Mouse (Mus musculus) stomach, embryonic 15.5 days (tissue): Measurements from ENCODE around the gene 1700013F07Rik. TPM values are rescaled to one million over a fixed set of nuclear protein-coding genes. Genes with fewer than 3 reads are reported as not detected.
A peak's percentile ranks its signal among the peaks of the same experiment; 100 is the strongest.
"Not testable (repeated sequence)": the region's sequence is repeated elsewhere in the genome, so short reads cannot be mapped to it uniquely, and the experiment has no call there.

Experiments used
- ATAC-seq: fragments of 200-750 bp; cut with Nextera tagmentation; 2 replicates; pipeline ENCODE4 v1.8.0; 2017; ENCODE audit warnings: low read depth, moderate number of reproducible peaks, moderate TSS enrichment; ENCODE audit not compliant: insufficient read depth, low FRiP score
- H3K27ac ChIP-seq: fragments of 300-500 bp; sonication (generic); 2 replicates; pipeline ENCODE4 v1.5.1; 2015; ENCODE audit warnings: mild to moderate bottlenecking, inconsistent platforms
- H3K27me3 ChIP-seq: fragments of 300-500 bp; sonication (generic); replicated peaks from 2 replicates; pipeline ENCODE4 v1.6.1; 2015; ENCODE audit warnings: inconsistent platforms
- H3K36me3 ChIP-seq: fragments of 300-500 bp; sonication (generic); 2 replicates; pipeline ENCODE4 v1.6.1; 2015; ENCODE audit warnings: inconsistent platforms
- H3K4me1 ChIP-seq: fragments of 300-500 bp; sonication (generic); 2 replicates; pipeline ENCODE4 v1.6.1; 2015; ENCODE audit warnings: inconsistent platforms
- H3K4me2 ChIP-seq: fragments of 300-500 bp; sonication (generic); 2 replicates; pipeline ENCODE4 v1.6.1; 2015; ENCODE audit warnings: mild to moderate bottlenecking, inconsistent platforms
- H3K4me3 ChIP-seq: fragments of 300-500 bp; sonication (generic); replicated peaks from 2 replicates; pipeline ENCODE4 v1.5.1; 2015; ENCODE audit warnings: inconsistent platforms
- H3K9ac ChIP-seq: fragments of 300-500 bp; sonication (generic); 2 replicates; pipeline ENCODE4 v1.6.1; 2015; ENCODE audit warnings: inconsistent platforms
- H3K9me3 ChIP-seq: fragments of 300-500 bp; sonication (generic); 2 replicates; pipeline ENCODE4 v1.6.1; 2016; ENCODE audit warnings: inconsistent platforms
- WGBS: fragments of 180-500 bp; shearing (Covaris S2); methylation state at CpG from one replicate; pipeline ENCODE4 v1.1.7; 2015; 5-methylcytosine and 5-hydroxymethylcytosine counted together
- polyA plus RNA-seq: library from polyadenylated mRNA; unstranded; fragments of >200 nt; fragmentation: Nextera tagmentation; extraction: Ambion mirVana; gene quantifications from 2 replicates; pipeline ENCODE4 v1.2.1, GENCODE M21; 2015

1700013F07Rik gene
- 0.41 and 0.46 TPM in 2 replicates for polyA plus RNA-seq

DNA sequence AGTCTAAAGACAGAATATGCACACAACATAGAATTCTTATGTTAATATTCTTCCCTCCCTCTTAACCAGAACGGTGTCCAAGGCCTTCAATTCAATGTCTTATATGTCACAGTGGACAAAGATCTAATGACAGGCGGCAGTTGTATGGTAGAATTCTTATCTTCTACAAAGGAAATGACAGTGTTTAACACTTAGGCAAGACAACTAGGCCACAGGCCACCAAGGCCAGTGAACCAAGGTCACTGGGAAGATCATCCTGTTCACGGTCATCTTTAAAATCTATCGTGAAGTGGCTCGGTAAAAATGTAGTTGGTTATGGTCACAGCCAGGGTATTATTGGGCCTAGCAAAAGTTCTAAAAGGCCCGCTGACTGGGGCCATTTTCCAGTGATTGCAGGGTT is at the start of gene 1700013F07Rik:
1700013F07Rik (plus strand) TSS at position 200 of the 400 bp plus-strand sequence.
- WGBS, result 74% methylated on average over 6 of the region's 6 CpGs

DNA sequence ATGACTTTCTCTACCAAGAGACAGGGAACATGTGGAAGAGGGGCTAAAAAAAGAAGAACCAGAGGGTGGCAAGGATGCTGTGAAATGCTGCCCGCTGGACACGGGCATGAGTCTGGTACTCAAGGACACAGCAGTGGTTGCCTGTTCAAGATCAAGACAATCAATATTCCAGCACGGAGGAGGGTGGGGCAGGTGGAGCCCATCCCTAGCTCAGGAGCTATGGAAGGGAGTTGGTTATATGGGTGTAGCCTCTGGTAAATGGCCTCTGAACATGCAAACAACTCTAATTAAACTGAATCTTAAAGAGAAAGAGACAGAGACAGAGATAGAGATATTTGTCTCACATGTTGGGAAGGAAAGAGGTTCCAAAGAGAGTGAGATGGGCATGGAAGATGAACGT is 49.2 kb upstream of the 1700013F07Rik start:
- Histone ChIP-seq H3K9ac (no peak overlapping the region), H3K4me2 (no peak overlapping the region), H3K36me3 (no peaks in the 10 kb centered on the region), H3K27me3 (no peaks in the 10 kb centered on the region), H3K9me3 (no peaks in the 10 kb centered on the region), H3K4me1 (peaks cover 3% of the 10 kb centered on the region; the same call in 1 of the 2 replicates), H3K27ac (no peak overlapping the region), H3K4me3 (no peak overlapping the region)
- WGBS, result 76% methylated on average over 4 of the region's 4 CpGs
- no peak for ATAC-seq

More for the DNA sequence above, at the start of gene 1700013F07Rik:
- no peak for ATAC-seq
- peak within 1 kb of the TSS; percentile 70 for H3K27ac ChIP-seq
- H3K27me3 ChIP-seq, result peaks cover 7% of the 10 kb centered on the region; the same call in 1 of the 2 replicates
- no peak within 1 kb of the TSS for H3K4me2 ChIP-seq
- H3K4me3 ChIP-seq, result no peak within 1 kb of the TSS
- H3K4me1 ChIP-seq, result peaks cover 8% of the 10 kb centered on the region
- no peaks in the 10 kb centered on the region for H3K9me3 ChIP-seq
- no peak within 1 kb of the TSS for H3K9ac ChIP-seq
- no peaks in the 10 kb centered on the region for H3K36me3 ChIP-seq

DNA sequence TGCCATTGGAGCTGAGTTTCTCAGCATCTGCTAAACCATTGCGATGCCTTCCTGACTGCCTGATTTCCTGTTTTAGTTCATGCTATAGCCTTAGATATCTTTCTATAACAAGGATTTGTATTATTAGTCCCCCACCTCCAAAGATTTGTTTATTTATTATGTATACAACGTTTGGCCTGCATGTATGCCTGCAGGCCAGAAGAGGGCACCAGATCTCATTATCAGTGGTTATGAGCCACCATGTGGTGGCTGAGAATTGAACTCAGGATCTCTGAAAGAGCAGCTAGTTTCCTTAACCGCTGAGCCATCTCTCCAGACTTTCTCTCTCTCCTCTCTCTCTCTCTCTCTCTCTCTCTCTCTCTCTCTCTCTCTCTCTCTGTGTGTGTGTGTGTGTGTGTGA is 44.0 kb upstream of the 1700013F07Rik start:
- Histone ChIP-seq H3K9ac (no peak overlapping the region), H3K27me3 (no peaks in the 10 kb centered on the region), H3K4me1 (no peaks in the 10 kb centered on the region), H3K36me3 (no peaks in the 10 kb centered on the region), H3K4me2 (no peak overlapping the region), H3K27ac (no peak overlapping the region), H3K4me3 (no peak overlapping the region), H3K9me3 (no peaks in the 10 kb centered on the region)
- no peak for ATAC-seq
- 39% methylated on average over 3 of the region's 3 CpGs for WGBS

DNA sequence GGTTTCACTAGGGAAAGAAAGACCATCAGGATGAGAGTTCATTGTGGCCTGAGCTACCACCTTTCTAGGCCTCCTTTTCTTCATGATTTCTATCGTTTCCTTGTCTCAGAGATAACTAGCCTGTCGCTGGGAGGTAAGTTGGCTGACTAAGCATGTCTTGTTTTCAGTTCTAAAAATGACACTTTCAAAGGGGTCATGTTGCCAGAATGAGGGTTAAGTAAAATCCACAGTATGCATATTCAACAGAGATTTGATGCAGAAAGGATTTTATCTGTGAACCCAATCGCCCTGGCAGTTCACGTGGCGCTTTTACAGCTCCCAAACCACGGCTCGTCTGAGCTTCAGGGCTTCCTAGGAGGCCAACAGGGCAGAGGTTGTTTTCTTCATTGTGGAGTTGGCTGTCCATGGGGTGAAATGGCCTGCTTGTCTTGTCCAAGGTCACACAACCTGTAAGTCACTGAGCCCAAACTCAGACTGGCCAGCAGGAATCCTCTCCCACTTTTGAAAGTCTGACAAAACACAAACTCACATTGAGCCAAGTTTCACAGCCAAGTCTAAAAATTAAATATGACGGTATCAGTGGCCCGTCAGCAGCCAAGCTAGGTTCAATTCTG is 39.0 kb upstream of the 1700013F07Rik start:
- H3K4me1 ChIP-seq, result no peaks in the 10 kb centered on the region
- 70% methylated on average over 9 of the region's 9 CpGs for WGBS
- ATAC-seq, result no peak

DNA sequence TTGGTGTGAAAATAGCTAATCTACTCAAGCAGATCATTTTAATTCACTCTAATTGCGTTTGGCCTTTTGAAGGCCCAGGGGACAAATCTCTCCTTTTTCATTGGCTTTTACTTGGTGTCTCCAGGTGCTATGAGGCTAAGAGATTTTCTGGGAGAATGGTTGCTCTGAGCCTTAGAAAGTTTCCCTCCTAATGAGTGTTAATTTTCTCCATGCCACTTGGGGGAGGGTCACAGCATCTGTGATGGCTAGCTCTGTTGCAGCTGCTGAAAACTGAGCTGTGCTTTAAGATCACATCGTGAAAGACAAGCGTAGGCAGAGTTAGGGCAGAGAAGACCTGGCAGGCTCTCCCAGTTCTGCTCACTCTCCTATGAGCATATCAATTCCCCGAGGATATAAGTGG is 38.5 kb upstream of the 1700013F07Rik start:
- 55% methylated on average over 4 of the region's 4 CpGs for WGBS
- Histone ChIP-seq H3K4me3 (no peak overlapping the region), H3K9me3 (no peaks in the 10 kb centered on the region), H3K27me3 (no peaks in the 10 kb centered on the region), H3K36me3 (no peaks in the 10 kb centered on the region), H3K4me1 (no peaks in the 10 kb centered on the region), H3K27ac (no peak overlapping the region), H3K9ac (no peak overlapping the region), H3K4me2 (no peak overlapping the region)
- no peak for ATAC-seq

More for the DNA sequence above, 39.0 kb upstream of the 1700013F07Rik start:
- H3K4me2 ChIP-seq, result no peak overlapping the region
- H3K27ac ChIP-seq, result no peak overlapping the region
- no peaks in the 10 kb centered on the region for H3K27me3 ChIP-seq
- no peaks in the 10 kb centered on the region for H3K36me3 ChIP-seq
- no peak overlapping the region for H3K4me3 ChIP-seq
- H3K9ac ChIP-seq, result no peak overlapping the region
- H3K9me3 ChIP-seq, result no peaks in the 10 kb centered on the region

DNA sequence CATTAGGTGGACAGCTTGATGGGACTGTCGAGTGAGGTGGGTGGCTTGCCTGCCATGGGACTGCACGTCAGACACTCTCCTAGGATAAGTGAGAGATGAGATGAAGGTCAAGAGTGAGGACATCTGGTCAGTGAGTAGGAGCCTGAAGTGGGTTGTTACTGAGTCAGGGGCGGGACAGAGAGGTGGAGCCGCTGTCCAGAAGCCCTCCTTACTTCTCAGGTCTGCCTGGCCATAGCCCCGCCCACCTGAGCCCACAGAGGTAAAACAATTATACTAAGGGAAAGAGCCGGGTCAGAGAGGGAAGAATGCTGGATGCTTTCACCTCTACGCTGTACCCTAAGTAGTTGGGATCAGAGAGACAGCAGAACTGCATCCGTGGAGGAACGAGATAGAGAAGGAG is 36.3 kb upstream of the 1700013F07Rik start:
- Histone ChIP-seq H3K9ac (no peak overlapping the region), H3K4me1 (no peaks in the 10 kb centered on the region), H3K9me3 (no peaks in the 10 kb centered on the region), H3K4me3 (no peak overlapping the region), H3K36me3 (no peaks in the 10 kb centered on the region), H3K4me2 (no peak overlapping the region), H3K27me3 (no peaks in the 10 kb centered on the region), H3K27ac (no peak overlapping the region)
- ATAC-seq, result no peak
- WGBS, result 41% methylated on average over 9 of the region's 9 CpGs

DNA sequence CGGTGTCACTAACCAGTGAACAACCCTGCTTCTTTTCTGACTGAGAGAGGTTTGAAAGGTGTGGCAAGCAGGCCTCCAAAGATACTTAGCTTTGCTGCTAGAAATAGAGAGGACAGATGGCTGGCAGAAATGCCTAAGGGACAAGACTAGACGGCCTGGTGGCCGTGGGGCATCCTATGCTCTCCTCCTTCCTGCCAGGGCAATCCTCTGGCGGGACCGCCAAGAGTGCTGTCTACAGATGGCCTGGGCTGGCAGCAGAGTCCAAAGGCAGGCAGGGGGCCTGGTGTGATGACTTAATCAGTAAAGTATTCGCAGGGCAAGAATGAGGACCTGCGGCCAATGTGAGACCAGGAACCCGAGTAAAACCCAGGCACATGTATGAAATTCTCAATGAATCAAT is 34.1 kb upstream of the 1700013F07Rik start:
- Histone ChIP-seq H3K4me3 (no peak overlapping the region), H3K9me3 (no peaks in the 10 kb centered on the region), H3K4me2 (no peak overlapping the region), H3K27me3 (no peaks in the 10 kb centered on the region), H3K4me1 (no peaks in the 10 kb centered on the region), H3K36me3 (no peaks in the 10 kb centered on the region), H3K27ac (no peak overlapping the region), H3K9ac (no peak overlapping the region)
- 70% methylated on average over 8 of the region's 8 CpGs for WGBS
- ATAC-seq, result no peak

DNA sequence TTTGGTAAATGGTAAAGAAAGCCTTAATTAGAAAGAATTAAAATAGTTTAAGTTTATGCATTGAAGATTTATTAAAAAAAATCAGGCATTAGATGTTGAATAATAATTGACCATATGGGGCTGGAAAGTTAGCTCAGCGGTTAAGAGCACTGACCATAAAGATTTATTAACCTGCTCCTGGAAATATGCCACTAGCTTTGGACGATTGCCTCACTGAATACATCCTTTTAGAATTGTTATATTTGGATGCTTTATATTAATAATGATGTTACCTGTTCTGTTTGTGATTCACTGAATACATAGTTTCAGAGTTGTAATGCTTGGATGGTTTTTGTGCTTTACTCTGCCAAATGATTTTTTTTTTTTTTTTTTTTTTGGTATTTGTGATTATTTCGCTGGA is 32.5 kb upstream of the 1700013F07Rik start:
- H3K36me3 ChIP-seq, H3K9ac ChIP-seq, ATAC-seq, H3K9me3 ChIP-seq, H3K4me2 ChIP-seq, H3K27ac ChIP-seq, H3K4me3 ChIP-seq, H3K4me1 ChIP-seq, H3K27me3 ChIP-seq: not testable (repeated sequence)
- 60% methylated on average over 3 of the region's 3 CpGs for WGBS

DNA sequence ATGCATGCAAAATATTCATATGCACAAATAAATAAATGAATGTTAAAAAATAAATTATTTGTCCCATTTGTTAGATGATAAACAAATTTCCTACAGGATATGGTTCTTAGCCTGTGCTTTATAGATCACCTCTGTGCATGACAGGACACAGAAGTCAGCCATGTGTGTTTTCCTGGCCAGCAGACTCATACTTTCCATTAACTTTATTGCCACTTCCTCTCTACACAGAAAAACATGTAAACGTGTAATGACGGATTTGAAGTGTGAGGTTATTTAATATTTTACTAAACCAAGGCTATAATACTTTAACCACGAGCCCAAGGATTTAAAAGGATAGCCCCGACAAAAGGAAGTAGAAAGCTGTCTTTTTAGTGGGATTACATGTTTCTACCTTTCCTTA is 30.0 kb upstream of the 1700013F07Rik start:
- H3K36me3 ChIP-seq, result no peaks in the 10 kb centered on the region
- no peak overlapping the region for H3K27ac ChIP-seq
- H3K9ac ChIP-seq, result no peak overlapping the region
- H3K4me1 ChIP-seq, result 0 out of 2 replicates have a peak, but pooled peaks cover 2% of the 10 kb centered on the region
- WGBS, result 53% methylated on average over 4 of the region's 4 CpGs
- no peak for ATAC-seq
- no peaks in the 10 kb centered on the region for H3K9me3 ChIP-seq
- H3K27me3 ChIP-seq, result no peaks in the 10 kb centered on the region
- no peak overlapping the region for H3K4me2 ChIP-seq
- H3K4me3 ChIP-seq, result no peak overlapping the region

DNA sequence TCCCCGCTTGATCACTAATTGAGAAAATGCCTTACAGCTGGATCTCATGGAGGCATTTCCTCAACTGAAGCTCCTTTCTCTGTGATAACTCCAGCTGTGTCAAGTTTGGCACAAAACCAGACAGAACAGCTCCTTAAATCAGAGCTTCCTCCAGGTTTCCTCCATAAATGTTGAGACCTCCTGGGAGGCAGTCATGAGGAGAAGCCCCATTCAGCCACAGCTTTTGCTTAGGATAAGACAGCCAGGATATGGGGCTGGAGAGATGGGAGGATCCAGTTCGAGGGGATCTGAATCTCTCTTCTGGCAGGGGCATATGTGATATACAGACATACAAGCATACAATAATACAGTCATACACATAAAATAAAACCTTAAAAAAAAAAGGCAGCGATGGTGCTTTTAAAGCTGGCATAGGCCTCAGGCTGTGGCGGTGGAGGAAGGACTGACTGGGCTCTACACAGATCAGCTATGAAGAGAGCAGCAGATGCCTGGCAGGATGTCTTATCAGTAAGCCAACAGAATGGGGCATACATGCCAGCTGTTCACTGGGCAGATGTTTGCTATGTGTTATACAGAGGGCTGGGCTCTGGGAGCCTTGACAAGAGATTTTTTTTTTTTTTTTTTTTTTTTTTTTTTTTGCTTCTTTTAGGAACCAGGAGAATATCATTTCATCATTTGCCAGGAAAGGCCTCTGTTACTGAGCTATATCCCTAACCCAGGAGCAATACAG is 25.0 kb upstream of the 1700013F07Rik start:
- H3K27me3 ChIP-seq, result no peaks in the 10 kb centered on the region
- H3K36me3 ChIP-seq, result no peaks in the 10 kb centered on the region
- 63% methylated on average over 4 of the region's 4 CpGs for WGBS
- peak; percentile 71; the same call in 1 of the 2 replicates for ATAC-seq
- no peaks in the 10 kb centered on the region for H3K9me3 ChIP-seq
- no peak overlapping the region for H3K4me3 ChIP-seq
- no peak overlapping the region for H3K27ac ChIP-seq
- H3K4me2 ChIP-seq, result no peak overlapping the region
- peaks cover 12% of the 10 kb centered on the region for H3K4me1 ChIP-seq
- H3K9ac ChIP-seq, result no peak overlapping the region

DNA sequence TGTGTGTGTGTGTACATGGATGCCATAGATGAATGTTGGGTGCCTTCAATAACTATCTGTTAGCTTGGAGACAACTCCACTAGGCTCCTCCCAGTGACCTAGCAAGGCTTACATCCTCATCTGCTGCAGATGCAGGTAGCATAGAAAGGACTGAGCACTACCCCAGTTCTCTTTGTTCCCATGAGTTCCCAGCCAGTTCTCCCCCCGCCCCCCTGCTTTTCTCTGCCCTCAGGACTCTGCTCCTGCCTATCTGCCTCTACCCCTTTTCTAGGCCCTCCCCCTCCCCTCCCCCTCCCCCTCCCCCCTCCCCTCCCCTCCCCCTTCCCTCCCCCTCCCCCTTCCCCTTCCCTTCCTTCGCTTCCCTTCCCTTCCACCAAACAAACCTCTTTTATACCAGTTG is 23.8 kb upstream of the 1700013F07Rik start:
- Histone ChIP-seq H3K9me3 (no peaks in the 10 kb centered on the region), H3K4me1 (peaks cover 12% of the 10 kb centered on the region), H3K27ac (no peak overlapping the region), H3K4me3 (no peak overlapping the region), H3K4me2 (no peak overlapping the region), H3K9ac (no peak overlapping the region), H3K27me3 (no peaks in the 10 kb centered on the region), H3K36me3 (no peaks in the 10 kb centered on the region)
- 70% methylated on average over 2 of the region's 2 CpGs for WGBS
- no peak for ATAC-seq

DNA sequence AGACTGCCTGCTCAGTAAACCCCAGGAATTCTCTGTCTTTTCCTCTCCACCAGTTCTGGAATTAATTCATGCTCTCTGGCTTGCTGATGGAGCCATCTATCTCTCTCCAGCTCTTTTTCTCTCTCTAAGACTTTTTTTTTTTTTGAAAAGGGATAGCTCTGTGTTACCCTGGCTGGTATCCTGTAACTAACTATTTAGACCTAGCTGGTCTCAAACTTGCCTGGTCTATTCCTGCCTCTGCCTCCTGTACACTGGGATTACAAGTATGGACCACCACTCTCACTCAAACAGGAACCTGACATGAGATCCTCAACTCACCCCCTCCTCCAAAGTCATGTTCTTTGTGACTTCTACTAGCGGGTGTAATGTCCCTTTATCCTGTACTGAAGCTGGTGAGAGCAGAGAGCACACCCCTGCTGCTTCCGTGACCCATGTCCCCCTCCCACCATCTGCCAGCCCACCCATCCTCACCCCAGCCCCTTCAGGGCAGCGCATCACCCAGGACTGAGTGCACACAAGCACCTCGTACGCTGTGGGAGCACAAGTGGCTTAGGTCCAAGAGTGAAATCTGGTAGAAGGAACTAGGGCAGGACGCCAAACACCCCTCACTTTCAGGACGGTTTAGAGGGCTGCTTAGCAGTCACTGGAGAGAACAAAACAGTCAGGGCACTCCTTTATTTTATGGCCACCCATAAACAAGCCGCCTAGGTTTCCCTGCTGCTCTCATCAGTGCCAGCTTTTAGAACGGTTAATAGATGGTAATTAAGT is 23.1 kb upstream of the 1700013F07Rik start:
- no peak overlapping the region for H3K27ac ChIP-seq
- 32% methylated on average over 9 of the region's 9 CpGs for WGBS
- no peaks in the 10 kb centered on the region for H3K36me3 ChIP-seq
- H3K9me3 ChIP-seq, result no peaks in the 10 kb centered on the region
- H3K4me1 ChIP-seq, result peaks cover 12% of the 10 kb centered on the region
- peak overlapping the region; percentile 14; the same call in 1 of the 2 replicates for H3K4me2 ChIP-seq
- H3K4me3 ChIP-seq, result no peak overlapping the region
- no peaks in the 10 kb centered on the region for H3K27me3 ChIP-seq
- H3K9ac ChIP-seq, result no peak overlapping the region
- ATAC-seq, result no peak
